Mouse (Mus musculus) activated CD4-positive, CD25-positive, alpha-beta regulatory T cell (primary cell): ENCODE results near the gene Rtl4. TPM values are rescaled to one million over a fixed set of nuclear protein-coding genes. Genes with fewer than 3 reads are reported as not detected.

Experiments
- polyA plus RNA-seq, 2 experiments: library from polyadenylated mRNA; unstranded; fragments of 100-300 nt; shearing (Covaris generic); gene quantifications; one replicate each; pipeline ENCODE4 v1.2.1; 2017

The Rtl4 gene
- not detected for polyA plus RNA-seq

DNA sequence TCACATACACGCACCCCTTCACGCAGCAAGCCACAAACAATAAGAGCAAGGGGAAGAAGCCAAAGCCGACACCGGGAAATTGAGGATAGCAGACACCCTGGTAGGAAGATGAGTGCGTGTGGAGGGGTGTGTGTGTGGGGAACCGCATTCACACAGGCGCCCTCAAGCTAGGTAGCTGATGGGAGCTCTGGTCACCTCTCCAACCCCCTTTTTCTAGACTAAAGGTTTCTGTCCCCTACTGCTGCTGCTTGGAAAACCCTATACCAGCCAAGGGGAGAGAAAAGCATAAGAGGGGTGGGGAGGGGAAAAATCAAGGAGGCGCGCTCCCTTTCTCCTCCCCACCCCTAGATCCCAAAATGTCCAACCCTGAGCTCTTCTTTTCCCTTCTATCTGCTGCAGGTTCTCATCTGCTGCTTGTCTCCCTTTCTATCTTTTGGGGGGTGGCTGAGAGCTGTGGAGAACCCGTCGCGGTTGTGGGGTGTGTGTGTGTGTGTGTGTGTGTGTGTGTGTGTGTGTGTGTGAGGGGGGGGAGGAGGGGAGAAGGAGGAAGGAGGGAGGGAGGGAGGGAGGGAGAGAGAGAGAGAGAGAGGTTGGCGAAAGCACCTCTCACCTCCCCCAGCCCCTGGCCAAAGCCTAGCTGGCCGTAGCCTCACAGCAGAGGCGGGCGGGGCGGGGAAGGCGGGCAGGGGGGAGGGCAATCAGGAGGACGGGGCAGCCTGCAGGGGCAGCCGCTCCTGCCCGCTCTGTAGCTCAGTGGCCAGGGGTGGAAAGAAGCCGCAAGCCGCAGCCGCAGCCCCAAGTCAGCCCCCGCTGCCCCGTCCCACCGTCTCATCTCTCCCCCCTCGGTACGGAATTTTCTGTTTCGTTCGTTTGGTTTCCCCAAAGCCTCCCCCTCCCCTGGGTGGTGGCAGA, at the start of gene Rtl4:
Gene Rtl4 (plus strand): TSS at position 701 of the 912 bp plus-strand sequence.

DNA sequence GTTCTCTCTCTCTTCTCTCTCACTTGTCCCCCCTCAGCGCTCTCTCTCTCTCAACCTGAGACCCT, 733 bp upstream of the Rtl4 start, which contains the start of gene Trpc5:
Gene Trpc5 (minus strand): TSS at position 39 of the 65 bp plus-strand sequence.

Other genes starting within 250 kb of the Rtl4 start
- under 1 TPM in 1 of 2 experiments, not detected in 1; 0.07 TPM for gene Trpc5os, start 232.3 kb upstream of the Rtl4 start, polyA plus RNA-seq
- not detected for gene Trpc5, start 727 bp upstream of the Rtl4 start, polyA plus RNA-seq